Mouse (Mus musculus) hindbrain, embryonic 16.5 days (tissue): ENCODE data around the gene Rabggta. TPM values are rescaled to one million over a fixed set of nuclear protein-coding genes. Genes with fewer than 3 reads are reported as not detected.

Source experiments
- ATAC-seq: fragments of 200-750 bp; cut with Nextera tagmentation; 2 replicates; pipeline ENCODE4 v1.8.0; 2017; ENCODE audit warnings: moderate TSS enrichment, moderate library complexity
- H3K27ac ChIP-seq: fragments of 300-500 bp; sonication (generic); 2 replicates; pipeline ENCODE4 v1.5.1; 2014; ENCODE audit warnings: low read depth, mild to moderate bottlenecking, control low read depth, low read length, moderate library complexity
- H3K27me3 ChIP-seq: fragments of 300-500 bp; sonication (generic); replicated peaks from 2 replicates; pipeline ENCODE4 v1.6.1; 2014; ENCODE audit warnings: low read length; ENCODE audit not compliant: control insufficient read depth, insufficient read depth
- H3K36me3 ChIP-seq: fragments of 300-500 bp; sonication (generic); 2 replicates; pipeline ENCODE4 v1.6.1; 2014; ENCODE audit warnings: mild to moderate bottlenecking, low read length, moderate library complexity, mixed read lengths; ENCODE audit not compliant: control insufficient read depth, insufficient read depth
- H3K4me1 ChIP-seq: fragments of 300-500 bp; sonication (generic); 2 replicates; pipeline ENCODE4 v1.6.1; 2014; ENCODE audit warnings: low read depth, low read length; ENCODE audit not compliant: control insufficient read depth, insufficient read depth
- H3K4me2 ChIP-seq: fragments of 300-500 bp; sonication (generic); 2 replicates; pipeline ENCODE4 v1.6.1; 2014; ENCODE audit warnings: mild to moderate bottlenecking, low read length, control low read depth, moderate library complexity
- H3K4me3 ChIP-seq: fragments of 300-500 bp; sonication (generic); 2 replicates; pipeline ENCODE4 v1.5.1; 2014; ENCODE audit warnings: mild to moderate bottlenecking, low read length, control low read depth, moderate library complexity
- H3K9ac ChIP-seq: fragments of 300-500 bp; sonication (generic); 2 replicates; pipeline ENCODE4 v1.6.1; 2014; ENCODE audit warnings: low read depth, mild to moderate bottlenecking, control low read depth, low read length, moderate library complexity
- H3K9me3 ChIP-seq: fragments of 300-500 bp; sonication (generic); 2 replicates; pipeline ENCODE4 v1.6.1; 2014; ENCODE audit warnings: mild to moderate bottlenecking, low read length, moderate library complexity; ENCODE audit not compliant: control insufficient read depth
- WGBS: fragments of 180-500 bp; shearing (Covaris S2); extraction: QIAGEN DNeasy Blood & Tissue Kit; methylation state at CpG from one replicate; pipeline ENCODE4 v1.1.7; 2014; 5-methylcytosine and 5-hydroxymethylcytosine counted together
- polyA plus RNA-seq: library from polyadenylated mRNA; unstranded; fragments of >200 nt; fragmentation: Nextera tagmentation; extraction: Ambion mirVana; gene quantifications from 2 replicates; pipeline ENCODE4 v1.2.1, GENCODE M21; 2015

The Rabggta gene
- polyA plus RNA-seq, 1 experiment from 2014 or later = 60.3 TPM

DNA sequence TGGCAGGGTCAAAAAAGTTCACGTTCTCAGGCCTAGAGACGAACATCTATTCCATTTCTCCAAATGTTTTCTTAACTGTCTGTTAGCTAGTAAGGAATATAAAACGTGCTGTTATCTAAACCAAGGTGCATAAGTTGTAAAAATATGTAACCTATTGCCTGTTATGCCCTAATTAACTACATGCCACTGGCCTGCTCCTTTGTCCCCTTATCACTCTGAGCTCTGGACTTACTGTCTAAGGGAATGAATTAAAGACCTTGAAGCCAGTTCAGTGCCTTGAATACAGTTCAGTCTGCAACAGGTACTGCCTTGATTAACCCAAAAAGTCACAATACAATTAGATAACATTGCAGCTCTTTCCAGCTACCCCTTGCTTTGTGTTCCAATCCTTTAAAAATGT, 13.3 kb upstream of the Rabggta start:
- Histone ChIP-seq H3K4me1 (peaks cover 3% of the 10 kb centered on the region; the same call in 1 of the 2 replicates), H3K9ac (no peak overlapping the region), H3K4me2 (no peak overlapping the region), H3K27ac (no peak overlapping the region), H3K4me3 (no peak overlapping the region), H3K9me3 (no peaks in the 10 kb centered on the region), H3K27me3 (no peaks in the 10 kb centered on the region), H3K36me3 (peaks cover 17% of the 10 kb centered on the region)
- 73% methylated on average over 3 of the region's 3 CpGs for WGBS
- no peak for ATAC-seq

GRCm38 (mm10) chr14:55734869-55735268, 12.8 kb upstream of the Rabggta start:
- Histone ChIP-seq H3K4me3 (no peak overlapping the region), H3K27me3 (no peaks in the 10 kb centered on the region), H3K36me3 (peaks cover 16% of the 10 kb centered on the region), H3K9me3 (no peaks in the 10 kb centered on the region), H3K4me2 (no peak overlapping the region), H3K9ac (no peak overlapping the region), H3K4me1 (peaks cover 3% of the 10 kb centered on the region), H3K27ac (no peak overlapping the region)
- ATAC-seq = no peak
- WGBS = 78% methylated on average over 7 of the region's 7 CpGs

- peaks cover 3% of the 10 kb centered on the region for H3K4me1 ChIP-seq
- H3K9me3 ChIP-seq = no peaks in the 10 kb centered on the region
- no peak overlapping the region for H3K9ac ChIP-seq
- no peak overlapping the region for H3K4me3 ChIP-seq
- H3K27ac ChIP-seq = no peak overlapping the region
- 77% methylated on average over 10 of the region's 10 CpGs for WGBS
- no peak for ATAC-seq
- peaks cover 6% of the 10 kb centered on the region for H3K36me3 ChIP-seq
- H3K27me3 ChIP-seq = no peaks in the 10 kb centered on the region
- no peak overlapping the region for H3K4me2 ChIP-seq
Measured at GRCm38 (mm10) chr14:55733889-55734288, 11.8 kb upstream of the Rabggta start.

DNA sequence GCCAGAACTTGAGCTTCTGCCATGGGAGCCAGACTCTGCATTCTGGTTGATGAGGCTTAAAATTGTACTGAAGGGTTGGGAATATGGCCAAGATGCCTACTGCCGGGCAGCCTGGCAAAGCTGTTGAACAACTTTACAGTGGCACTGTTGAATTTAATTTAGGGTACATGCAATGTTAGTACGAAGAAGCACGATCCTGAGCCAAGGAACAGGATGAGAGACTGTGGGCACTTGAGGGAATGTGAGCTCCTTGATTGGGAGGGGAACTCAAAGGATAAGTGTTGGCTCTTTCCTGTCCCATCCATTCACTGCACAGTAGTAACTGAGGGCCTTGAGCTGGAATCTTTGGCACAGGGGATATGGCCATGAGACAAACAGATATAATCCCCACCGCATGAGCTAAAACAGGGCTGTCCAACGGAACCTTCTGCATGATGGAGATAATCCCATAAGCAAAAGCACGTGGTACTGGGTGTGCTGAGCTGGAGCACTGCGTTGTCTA, 8.5 kb upstream of the Rabggta start:
- peaks cover 3% of the 10 kb centered on the region for H3K4me1 ChIP-seq
- H3K36me3 ChIP-seq = no peaks in the 10 kb centered on the region
- no peak overlapping the region for H3K4me3 ChIP-seq
- H3K9ac ChIP-seq = no peak overlapping the region
- peak; percentile 92 for ATAC-seq
- peak overlapping the region; percentile 71 for H3K27ac ChIP-seq
- no peaks in the 10 kb centered on the region for H3K27me3 ChIP-seq
- H3K4me2 ChIP-seq = no peak overlapping the region; the same call in 1 of the 2 replicates
- 65% methylated on average over 7 of the region's 7 CpGs for WGBS
- H3K9me3 ChIP-seq = no peaks in the 10 kb centered on the region

GRCm38 (mm10) chr14:55730116-55730515, 8.1 kb upstream of the Rabggta start:
- peaks cover 3% of the 10 kb centered on the region for H3K4me1 ChIP-seq
- H3K27ac ChIP-seq = peak overlapping the region; percentile 71
- no peaks in the 10 kb centered on the region for H3K36me3 ChIP-seq
- no peaks in the 10 kb centered on the region for H3K9me3 ChIP-seq
- H3K27me3 ChIP-seq = no peaks in the 10 kb centered on the region
- WGBS = 59% methylated on average over 7 of the region's 7 CpGs
- no peak overlapping the region for H3K9ac ChIP-seq
- H3K4me3 ChIP-seq = no peak overlapping the region
- no peak overlapping the region for H3K4me2 ChIP-seq
- ATAC-seq = peak; percentile 55; the same call in 1 of the 2 replicates

GRCm38 (mm10) chr14:55727889-55728685, 6.0 kb upstream of the Rabggta start:
- H3K9me3 ChIP-seq = no peaks in the 10 kb centered on the region
- peaks cover 3% of the 10 kb centered on the region for H3K4me1 ChIP-seq
- no peak overlapping the region for H3K4me3 ChIP-seq
- H3K4me2 ChIP-seq = no peak overlapping the region
- whole genome bisulfite sequencing = 69% methylated on average over 8 of the region's 8 CpGs
- H3K36me3 ChIP-seq = no peaks in the 10 kb centered on the region
- no peak overlapping the region for H3K9ac ChIP-seq
- ATAC-seq = no peak
- H3K27me3 ChIP-seq = no peaks in the 10 kb centered on the region
- H3K27ac ChIP-seq = no peak overlapping the region

GRCm38 (mm10) chr14:55726261-55726660, 4.2 kb upstream of the Rabggta start:
- no peak overlapping the region for H3K9ac ChIP-seq
- no peaks in the 10 kb centered on the region for H3K36me3 ChIP-seq
- H3K4me1 ChIP-seq = peaks cover 8% of the 10 kb centered on the region
- H3K27me3 ChIP-seq = no peaks in the 10 kb centered on the region
- no peak overlapping the region for H3K4me3 ChIP-seq
- no peaks in the 10 kb centered on the region for H3K9me3 ChIP-seq
- H3K4me2 ChIP-seq = no peak overlapping the region
- ATAC-seq = no peak
- no peak overlapping the region for H3K27ac ChIP-seq

GRCm38 (mm10) chr14:55724411-55724871, 2.4 kb upstream of the Rabggta start:
- Histone ChIP-seq H3K27ac (no peak overlapping the region), H3K4me2 (no peak overlapping the region), H3K27me3 (no peaks in the 10 kb centered on the region), H3K4me1 (peaks cover 8% of the 10 kb centered on the region), H3K9me3 (no peaks in the 10 kb centered on the region), H3K4me3 (no peak overlapping the region), H3K36me3 (no peaks in the 10 kb centered on the region), H3K9ac (no peak overlapping the region)
- 67% methylated on average over 8 of the region's 8 CpGs for WGBS
- no peak for ATAC-seq

GRCm38 (mm10) chr14:55723433-55723832, 1.4 kb upstream of the Rabggta start:
- no peaks in the 10 kb centered on the region for H3K27me3 ChIP-seq
- no peak overlapping the region for H3K4me2 ChIP-seq
- H3K4me1 ChIP-seq = peaks cover 8% of the 10 kb centered on the region
- no peaks in the 10 kb centered on the region for H3K9me3 ChIP-seq
- no peak overlapping the region for H3K4me3 ChIP-seq
- no peak overlapping the region for H3K9ac ChIP-seq
- ATAC-seq = no peak
- no peak overlapping the region for H3K27ac ChIP-seq
- peaks cover 2% of the 10 kb centered on the region; the same call in 1 of the 2 replicates for H3K36me3 ChIP-seq
- WGBS = 93% methylated on average over 7 of the region's 7 CpGs
